ENCODE assay signal across 16 mouse cellular contexts in genomic region chr14:6426353-6426752, GRCm38 (mm10). TPM values are rescaled to one million over a fixed set of nuclear protein-coding genes. Genes with fewer than 3 reads are reported as not detected.
DNase-seq lines count a peak whose midpoint lies in the region; ATAC-seq and TF ChIP-seq lines count a peak whose summit lies in the region.
"Not testable (repeated sequence)": the region's sequence is repeated elsewhere in the genome, so short reads cannot be mapped to it uniquely, and the experiment has no call there.
"Had no signal": no experiment of that assay in that cellular context is flagged by ENCODE, and none has a peak within 500 bp of the region (broad histone marks: within the 10 kb centered on the region; RNA-seq: fewer than 3 reads in every experiment).

No protein-coding gene starts in this region.

- H3K9ac ChIP-seq in forebrain, embryonic 15.5 days (replicated peaks): peak overlapping the region; percentile 45
- 0 out of 2 replicates have a peak overlapping the region, but pooled peaks have one; percentile 28 for H3K9ac ChIP-seq in heart, embryonic 13.5 days
- H3K9ac ChIP-seq in hindbrain, postnatal 0 days (replicated peaks; ENCODE audit: low read length); limb, embryonic 14.5 days (ENCODE audit: low read depth, low read length, severe bottlenecking); stomach, embryonic 16.5 days (ENCODE audit: low read length): not testable (repeated sequence)
- 0 out of 2 replicates have a peak overlapping the region, but pooled peaks have one; percentile 20 for H3K9ac ChIP-seq in midbrain, embryonic 16.5 days (ENCODE audit: low read depth, low read length)

- peak; percentile 0 for DNase-seq in embryo, embryonic 9.5 days (ENCODE audit: extremely low spot score)
- peak; percentile 0 for DNase-seq in hindbrain, postnatal 0 days (ENCODE audit: low spot score)
- peak; percentile 14 for DNase-seq in kidney, postnatal 10 days
- not testable (repeated sequence) for DNase-seq in limb, embryonic 14.5 days (ENCODE audit: low spot score)

- not testable (repeated sequence) for ATAC-seq in forebrain, embryonic 15.5 days (replicated peaks); heart, embryonic 13.5 days (ENCODE audit: extremely low read depth, insufficient number of reproducible peaks, low FRiP score, low TSS enrichment); hindbrain, postnatal 0 days; limb, embryonic 14.5 days (ENCODE audit: low FRiP score, low read depth); midbrain, embryonic 16.5 days; stomach, embryonic 16.5 days (ENCODE audit: insufficient read depth, low FRiP score)

- H3K27me3 ChIP-seq in forebrain, embryonic 15.5 days; heart, embryonic 13.5 days (replicated peaks); hindbrain, postnatal 0 days (ENCODE audit: insufficient read depth, low read length); limb, embryonic 14.5 days (ENCODE audit: control insufficient read depth, insufficient read depth, low read length); midbrain, embryonic 16.5 days (ENCODE audit: control insufficient read depth, insufficient read depth, low read depth, low read length); stomach, embryonic 16.5 days (ENCODE audit: control insufficient read depth, insufficient read depth, low read length): not testable (repeated sequence)

- not testable (repeated sequence) for TF ChIP-seq POLR2A in limb, embryonic 14.5 days (IDR thresholded peaks at IDR 0.05; ENCODE audit: borderline replicate concordance, extremely low read depth, insufficient read depth, insufficient read length)

- 11% methylated on average over 18 of the region's 22 CpGs for WGBS in forebrain, embryonic 15.5 days
- 12% methylated on average over 22 of the region's 22 CpGs for WGBS in heart, embryonic 13.5 days
- WGBS in hindbrain, postnatal 0 days: 14% methylated on average over 22 of the region's 22 CpGs
- 37% methylated on average over 14 of the region's 22 CpGs for WGBS in limb, embryonic 14.5 days
- 15% methylated on average over 18 of the region's 22 CpGs for WGBS in midbrain, embryonic 16.5 days
- WGBS in stomach, embryonic 16.5 days: 25% methylated on average over 22 of the region's 22 CpGs

- H3K27ac ChIP-seq in forebrain, embryonic 15.5 days (replicated peaks); heart, embryonic 13.5 days (replicated peaks); hindbrain, postnatal 0 days; limb, embryonic 14.5 days (replicated peaks; ENCODE audit: low read depth, low read length); midbrain, embryonic 16.5 days (ENCODE audit: low read length); stomach, embryonic 16.5 days (ENCODE audit: low read length): not testable (repeated sequence)

- not testable (repeated sequence) for H3K9me3 ChIP-seq in forebrain, embryonic 15.5 days; heart, embryonic 13.5 days; hindbrain, postnatal 0 days (ENCODE audit: low read length); limb, embryonic 14.5 days (ENCODE audit: control insufficient read depth, low read length); midbrain, embryonic 16.5 days (replicated peaks; ENCODE audit: control insufficient read depth, low read length, poor library complexity, severe bottlenecking); stomach, embryonic 16.5 days (replicated peaks; ENCODE audit: control insufficient read depth, low read length)

- H3K4me1 ChIP-seq in forebrain, embryonic 15.5 days; heart, embryonic 13.5 days; hindbrain, postnatal 0 days (ENCODE audit: insufficient read depth, low read length); limb, embryonic 14.5 days (ENCODE audit: control insufficient read depth, insufficient read depth, low read length); midbrain, embryonic 16.5 days (ENCODE audit: control insufficient read depth, insufficient read depth, low read length); stomach, embryonic 16.5 days (ENCODE audit: control insufficient read depth, insufficient read depth, low read length): not testable (repeated sequence)

- not testable (repeated sequence) for TF ChIP-seq CTCF in hindbrain, postnatal 0 days (IDR thresholded peaks at IDR 0.05; ENCODE audit: low read depth)

- not testable (repeated sequence) for H3K36me3 ChIP-seq in forebrain, embryonic 15.5 days; heart, embryonic 13.5 days; hindbrain, postnatal 0 days (ENCODE audit: insufficient read depth, low read length); limb, embryonic 14.5 days (ENCODE audit: control insufficient read depth, insufficient read depth, low read length); midbrain, embryonic 16.5 days (ENCODE audit: control insufficient read depth, insufficient read depth, low read length); stomach, embryonic 16.5 days (ENCODE audit: control insufficient read depth, insufficient read depth, low read length)

- peak overlapping the region; percentile 43 for H3K4me3 ChIP-seq in forebrain, embryonic 15.5 days
- H3K4me3 ChIP-seq in heart, embryonic 13.5 days: peak overlapping the region; percentile 43
- H3K4me3 ChIP-seq in hindbrain, postnatal 0 days (ENCODE audit: low read length): peak overlapping the region; percentile 23
- H3K4me3 ChIP-seq in limb, embryonic 14.5 days (replicated peaks; ENCODE audit: low read length): not testable (repeated sequence)
- H3K4me3 ChIP-seq in midbrain, embryonic 16.5 days (ENCODE audit: low read depth, low read length): peak overlapping the region; percentile 39
- H3K4me3 ChIP-seq in stomach, embryonic 16.5 days (replicated peaks; ENCODE audit: low read length): 0 out of 2 replicates have a peak overlapping the region, but pooled peaks have one; percentile 21

- H3K4me2 ChIP-seq in forebrain, embryonic 15.5 days (replicated peaks): peak overlapping the region; percentile 52
- H3K4me2 ChIP-seq in heart, embryonic 13.5 days: peak overlapping the region; percentile 61
- H3K4me2 ChIP-seq in hindbrain, postnatal 0 days (ENCODE audit: low read depth, low read length): peak overlapping the region; percentile 27; the same call in 1 of the 2 replicates
- peak overlapping the region; percentile 35; the same call in 1 of the 2 replicates for H3K4me2 ChIP-seq in limb, embryonic 14.5 days (replicated peaks; ENCODE audit: low read depth, low read length, severe bottlenecking)
- peak overlapping the region; percentile 50 for H3K4me2 ChIP-seq in midbrain, embryonic 16.5 days (ENCODE audit: low read length)
- H3K4me2 ChIP-seq in stomach, embryonic 16.5 days (ENCODE audit: low read depth, low read length): not testable (repeated sequence)

RNA-seq across cellular contexts. Expression of gene Gm3591, which starts 14.1 kb away (rescaled TPM):
- polyA plus RNA-seq in forebrain, embryonic 15.5 days (2015; fragmentation: Nextera tagmentation; extraction: Ambion mirVana): 3.5 and 4.5 TPM in 2 replicates
- 1.9 and 3.8 TPM in 2 replicates for polyA plus RNA-seq in heart, embryonic 13.5 days (2015; fragmentation: Nextera tagmentation; extraction: Ambion mirVana)
- total RNA-seq in hindbrain, postnatal 0 days (2014; rRNA removed): 3.5 and 9.5 TPM in 2 replicates
- 4.5 and 5.2 TPM in 2 replicates for polyA plus RNA-seq in hindbrain, postnatal 0 days (2015; fragmentation: Nextera tagmentation; extraction: Ambion mirVana)
- polyA plus RNA-seq in limb, embryonic 14.5 days (2012; rRNA removed): 1.4 and 1.6 TPM in 2 replicates
- polyA plus RNA-seq in limb, embryonic 14.5 days (2014; fragmentation: Nextera tagmentation; extraction: Ambion mirVana): 0.80 and 0.99 TPM in 2 replicates
- 6.4 and 7.9 TPM in 2 replicates for polyA plus RNA-seq in midbrain, embryonic 16.5 days (2015; fragmentation: Nextera tagmentation; extraction: Ambion mirVana)
- polyA plus RNA-seq in stomach, embryonic 16.5 days (2015; fragmentation: Nextera tagmentation; extraction: Ambion mirVana): 1.00 TPM in 1 of 2 replicates, not detected in the other
- polyA plus RNA-seq: erythroblast, embryonic 14.5 days; small intestine, adult 2 months had no signal

RNA-seq across cellular contexts. Expression of gene Gm3594, which starts 18.1 kb away (rescaled TPM):
- polyA plus RNA-seq in forebrain, embryonic 15.5 days (2015; fragmentation: Nextera tagmentation; extraction: Ambion mirVana): not detected in 2 replicates
- polyA plus RNA-seq in heart, embryonic 13.5 days (2015; fragmentation: Nextera tagmentation; extraction: Ambion mirVana): not detected in 2 replicates
- total RNA-seq in hindbrain, postnatal 0 days (2014; rRNA removed): not detected in 2 replicates
- polyA plus RNA-seq in hindbrain, postnatal 0 days (2015; fragmentation: Nextera tagmentation; extraction: Ambion mirVana): not detected in 2 replicates
- polyA plus RNA-seq in limb, embryonic 14.5 days (2012; rRNA removed): not detected in 2 replicates
- not detected in 2 replicates for polyA plus RNA-seq in limb, embryonic 14.5 days (2014; fragmentation: Nextera tagmentation; extraction: Ambion mirVana)
- polyA plus RNA-seq in midbrain, embryonic 16.5 days (2015; fragmentation: Nextera tagmentation; extraction: Ambion mirVana): not detected in 2 replicates
- polyA plus RNA-seq in stomach, embryonic 16.5 days (2015; fragmentation: Nextera tagmentation; extraction: Ambion mirVana): not detected in 2 replicates
- total RNA-seq: gastrocnemius, adult 8-10 months; heart, postnatal 4 days; layer of hippocampus, postnatal 10 days; left cerebral cortex, postnatal 4 days had no signal
- polyA plus RNA-seq: CD4-positive, CD25-positive, alpha-beta regulatory T cell, adult 4 months; erythroblast, embryonic 14.5 days; lung, postnatal 0 days; small intestine, adult 2 months had no signal

RNA-seq across cellular contexts. Expression of gene Gm16440, which starts 36.2 kb away (rescaled TPM):
- polyA plus RNA-seq in forebrain, embryonic 15.5 days (2015; fragmentation: Nextera tagmentation; extraction: Ambion mirVana): not detected in 2 replicates
- polyA plus RNA-seq in heart, embryonic 13.5 days (2015; fragmentation: Nextera tagmentation; extraction: Ambion mirVana): not detected in 2 replicates
- total RNA-seq in hindbrain, postnatal 0 days (2014; rRNA removed): not detected in 2 replicates
- polyA plus RNA-seq in hindbrain, postnatal 0 days (2015; fragmentation: Nextera tagmentation; extraction: Ambion mirVana): 0.19 TPM in 1 of 2 replicates, not detected in the other
- not detected in 2 replicates for polyA plus RNA-seq in limb, embryonic 14.5 days (2012; rRNA removed)
- polyA plus RNA-seq in limb, embryonic 14.5 days (2014; fragmentation: Nextera tagmentation; extraction: Ambion mirVana): not detected in 2 replicates
- polyA plus RNA-seq in midbrain, embryonic 16.5 days (2015; fragmentation: Nextera tagmentation; extraction: Ambion mirVana): not detected in 2 replicates
- polyA plus RNA-seq in stomach, embryonic 16.5 days (2015; fragmentation: Nextera tagmentation; extraction: Ambion mirVana): not detected in 2 replicates
- total RNA-seq: gastrocnemius, adult 8-10 months; heart, postnatal 4 days; layer of hippocampus, postnatal 10 days had no signal
- polyA plus RNA-seq: CD4-positive, CD25-positive, alpha-beta regulatory T cell, adult 4 months; erythroblast, embryonic 14.5 days; lung, postnatal 0 days; small intestine, adult 2 months had no signal
